Mouse (Mus musculus): ENCODE data around the gene Nt5m.
A peak's percentile ranks its signal among the peaks of the same experiment; 100 is the strongest.
"Not testable (repeated sequence)": the region's sequence is repeated elsewhere in the genome, so short reads cannot be mapped to it uniquely, and the experiment has no call there.

The Nt5m gene

DNA sequence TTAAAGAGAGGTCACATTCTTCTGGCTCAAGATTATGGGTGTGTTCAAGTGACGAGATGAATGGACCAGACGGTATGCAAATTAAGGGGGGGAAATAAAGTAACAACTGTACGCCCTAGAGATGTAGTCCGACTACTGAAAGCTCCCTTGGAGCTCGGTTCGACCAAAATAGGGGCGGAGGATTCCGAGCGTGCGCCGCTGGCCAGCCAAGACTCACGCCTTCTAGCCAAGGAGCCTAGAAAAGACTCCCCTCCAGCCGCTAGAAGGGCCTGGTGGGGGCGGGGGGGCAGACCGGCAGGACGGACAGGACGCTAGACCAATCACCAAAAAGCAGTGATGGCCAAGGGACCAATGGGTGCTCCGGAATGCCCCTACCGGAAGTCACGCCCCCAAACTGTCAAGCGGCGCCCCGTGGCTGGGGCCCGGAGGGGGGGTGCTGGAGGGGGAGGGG lies at the start of gene Nt5m:
Gene Nt5m (plus strand): TSS at position 440 of the 451 bp plus-strand sequence.
- peak; percentile 93 for DNase-seq

DNA sequence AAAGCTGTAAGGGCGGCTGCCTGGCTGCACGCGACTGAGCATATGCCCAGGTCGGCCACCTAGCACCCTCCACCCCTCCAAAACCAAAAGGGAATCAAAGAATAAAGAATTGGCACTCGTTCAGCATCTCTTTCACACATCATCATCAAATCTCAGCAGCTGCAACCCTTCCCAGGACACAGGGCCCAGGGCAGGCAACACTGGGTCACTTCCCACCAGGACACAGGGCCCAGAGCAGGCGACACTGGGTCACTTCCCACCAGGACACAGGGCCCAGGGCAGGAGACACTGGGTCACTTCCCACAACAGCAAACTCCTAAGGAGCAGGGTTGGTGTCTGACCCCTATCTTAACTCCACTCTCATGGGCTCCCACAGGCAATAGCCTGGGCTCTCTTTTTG lies 45.9 kb upstream of the Nt5m start:
- DNase-seq, result no peak

- no peak for DNase-seq
These were observed 38.8 kb upstream of the Nt5m start for GRCm38 (mm10) chr11:59800412-59800811.

GRCm38 (mm10) chr11:59801881-59802280 lies 37.4 kb upstream of the Nt5m start:
- no peak for DNase-seq

DNA sequence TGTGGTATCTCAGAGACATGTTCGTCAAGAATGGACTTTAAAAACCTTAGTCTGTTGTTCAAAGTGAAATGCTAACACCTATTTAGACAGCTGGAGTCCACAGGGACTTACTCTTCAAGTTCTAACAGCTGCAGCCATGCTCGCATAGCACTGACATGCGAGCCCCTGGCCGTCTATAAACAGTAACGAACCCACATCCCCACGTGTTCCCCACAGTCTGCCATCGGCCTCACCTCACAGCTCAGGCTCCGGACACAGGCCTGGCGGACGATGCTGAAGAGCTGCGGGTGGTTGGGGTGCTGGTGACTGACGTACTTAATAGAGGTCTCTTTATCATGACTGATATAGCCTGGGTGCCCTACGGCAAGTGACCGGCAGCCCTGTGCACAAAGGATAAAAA lies 35.7 kb upstream of the Nt5m start:
- DNase-seq, result no peak

GRCm38 (mm10) chr11:59804409-59805110 lies 34.7 kb upstream of the Nt5m start:
- no peak for DNase-seq

GRCm38 (mm10) chr11:59805256-59805655 lies 34.0 kb upstream of the Nt5m start:
- DNase-seq, result no peak

DNA sequence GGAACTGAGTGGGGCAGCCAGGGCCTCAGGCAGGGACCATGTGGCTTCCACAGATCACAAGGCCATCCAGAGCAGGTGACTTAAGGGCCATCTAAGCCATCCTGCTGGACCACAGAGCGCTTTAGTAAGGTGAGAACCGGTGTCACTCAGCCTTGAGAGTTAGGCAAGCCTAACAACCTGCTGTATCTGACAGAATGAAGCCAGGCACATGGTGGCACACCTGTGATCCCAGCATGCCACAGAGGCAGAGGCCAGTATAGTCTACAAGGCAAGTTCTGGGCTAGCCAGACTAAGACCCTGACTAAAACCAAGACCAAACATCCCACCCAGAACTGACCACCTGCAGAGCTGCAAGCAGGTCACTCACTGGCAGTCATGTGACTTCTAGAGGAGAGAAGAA lies 33.6 kb upstream of the Nt5m start:
- no peak for DNase-seq

DNA sequence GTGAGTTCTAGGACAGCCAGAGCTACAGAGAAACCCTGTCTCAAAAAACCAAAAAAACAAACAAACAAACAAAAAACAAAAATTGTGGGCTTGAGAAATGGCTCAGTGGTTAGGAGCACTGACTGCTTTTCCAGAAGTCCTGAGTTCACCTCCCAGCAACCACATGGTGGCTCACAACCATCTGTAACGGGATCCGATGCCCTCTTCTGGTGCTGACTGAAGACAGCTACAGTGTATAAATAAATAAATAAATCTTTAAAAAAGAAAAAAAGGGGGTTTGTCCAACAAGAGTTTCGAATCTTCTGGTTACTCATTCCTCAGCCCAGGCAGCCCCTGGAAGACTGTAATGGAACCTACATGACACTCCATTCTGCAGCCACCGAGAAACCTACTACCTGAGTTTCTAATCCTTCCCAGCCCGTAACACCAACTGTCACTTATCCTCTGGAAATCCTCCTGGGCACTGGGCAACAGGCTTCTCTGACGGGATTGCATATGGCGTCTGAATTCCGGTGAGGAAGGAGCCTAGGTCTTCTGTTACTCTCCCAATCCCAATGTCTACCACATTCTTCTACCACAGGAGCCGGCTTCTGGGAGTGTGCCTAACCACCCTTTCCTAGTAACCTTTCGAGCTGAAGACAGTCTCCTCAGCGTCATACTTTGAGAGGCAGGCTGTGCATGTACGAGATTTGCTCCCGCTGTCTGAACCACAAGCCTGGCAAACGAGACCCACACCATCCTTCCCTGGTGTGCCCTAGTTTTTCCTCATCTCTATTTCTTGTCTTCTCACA lies 30.9 kb upstream of the Nt5m start:
- DNase-seq, result no peak

GRCm38 (mm10) chr11:59809071-59809669 lies 30.1 kb upstream of the Nt5m start:
- peak; percentile 45 to 68 for DNase-seq

- DNase-seq, result peak; percentile 84 to 85
These were observed 29.4 kb upstream of the Nt5m start, which contains the start of gene Flcn for GRCm38 (mm10) chr11:59809670-59810474. TSS of gene Flcn (minus strand) at chr11:59810016.

GRCm38 (mm10) chr11:59810480-59811158 lies 28.6 kb upstream of the Nt5m start:
- DNase-seq, result no peak

GRCm38 (mm10) chr11:59811211-59811610 lies 28.0 kb upstream of the Nt5m start:
- DNase-seq, result no peak

DNA sequence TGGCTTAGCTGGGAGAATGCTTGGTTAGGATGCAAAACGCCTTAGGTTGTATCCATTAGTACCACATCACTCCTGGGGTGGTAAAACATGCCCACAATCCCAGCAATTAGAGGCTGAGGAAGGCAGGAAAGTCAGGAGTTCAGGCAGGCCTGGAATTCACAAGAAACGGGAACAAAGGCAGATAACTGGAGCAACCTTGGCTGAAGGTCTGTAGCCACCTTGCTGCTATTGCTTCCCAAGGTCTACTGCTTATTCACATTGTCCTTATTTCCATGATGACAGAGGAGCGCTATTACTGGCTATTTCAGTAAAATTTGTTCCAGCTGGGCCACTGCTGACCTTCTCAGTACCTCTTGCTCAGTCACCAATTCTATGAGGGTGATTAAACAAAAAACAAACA lies 26.0 kb upstream of the Nt5m start:
- no peak for DNase-seq

- DNase-seq, result no peak
These were observed 24.9 kb upstream of the Nt5m start for GRCm38 (mm10) chr11:59814311-59814710.

GRCm38 (mm10) chr11:59814936-59815335 lies 24.3 kb upstream of the Nt5m start:
- no peak for DNase-seq

- DNase-seq, result no peak
These were observed 23.7 kb upstream of the Nt5m start for GRCm38 (mm10) chr11:59815482-59816065.

DNA sequence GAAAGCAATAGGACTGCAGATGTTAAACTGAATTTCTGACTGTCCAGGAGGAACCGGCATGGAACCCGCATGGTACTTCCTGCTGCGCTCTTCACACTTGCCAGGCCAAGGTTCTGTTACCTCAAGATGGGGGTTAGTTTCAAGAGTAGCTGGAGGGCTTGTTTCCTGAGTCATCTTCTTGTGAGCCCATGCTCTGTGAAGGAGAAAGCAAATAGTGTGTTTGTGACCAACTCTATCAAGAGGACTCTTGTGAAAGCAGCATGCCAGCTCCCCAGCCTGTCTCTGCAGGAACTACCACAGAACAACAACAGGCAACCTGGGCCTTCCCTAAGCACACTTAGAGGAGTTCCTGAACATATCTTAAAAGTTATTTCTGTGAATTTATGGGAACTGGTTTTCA lies 21.3 kb upstream of the Nt5m start:
- DNase-seq, result no peak

GRCm38 (mm10) chr11:59821625-59822024 lies 17.6 kb upstream of the Nt5m start:
- DNase-seq, result no peak

- DNase-seq, result not testable (repeated sequence)
These were observed 1.5 kb upstream of the Nt5m start for GRCm38 (mm10) chr11:59837789-59838188.

- no peak for DNase-seq
These were observed 821 bp upstream of the Nt5m start for GRCm38 (mm10) chr11:59838426-59838825.

Data from kidney, adult 8-10 months (tissue).